Mouse (Mus musculus) CD4-positive, CD25-positive, alpha-beta regulatory T cell, adult 4 months (primary cell): ENCODE results near the gene Dffb. TPM values are rescaled to one million over a fixed set of nuclear protein-coding genes. Genes with fewer than 3 reads are reported as not detected.

Source experiments
- ATAC-seq: one replicate; pipeline ENCODE4 v1.8.0; 2017
- polyA plus RNA-seq, 2 experiments: library from polyadenylated mRNA; unstranded; fragments of 100-300 nt; shearing (Covaris generic); gene quantifications; one replicate each; pipeline ENCODE4 v1.2.1; 2017

Dffb gene
- 10 to 100 TPM; 14.8 to 23.5 TPM for polyA plus RNA-seq

DNA sequence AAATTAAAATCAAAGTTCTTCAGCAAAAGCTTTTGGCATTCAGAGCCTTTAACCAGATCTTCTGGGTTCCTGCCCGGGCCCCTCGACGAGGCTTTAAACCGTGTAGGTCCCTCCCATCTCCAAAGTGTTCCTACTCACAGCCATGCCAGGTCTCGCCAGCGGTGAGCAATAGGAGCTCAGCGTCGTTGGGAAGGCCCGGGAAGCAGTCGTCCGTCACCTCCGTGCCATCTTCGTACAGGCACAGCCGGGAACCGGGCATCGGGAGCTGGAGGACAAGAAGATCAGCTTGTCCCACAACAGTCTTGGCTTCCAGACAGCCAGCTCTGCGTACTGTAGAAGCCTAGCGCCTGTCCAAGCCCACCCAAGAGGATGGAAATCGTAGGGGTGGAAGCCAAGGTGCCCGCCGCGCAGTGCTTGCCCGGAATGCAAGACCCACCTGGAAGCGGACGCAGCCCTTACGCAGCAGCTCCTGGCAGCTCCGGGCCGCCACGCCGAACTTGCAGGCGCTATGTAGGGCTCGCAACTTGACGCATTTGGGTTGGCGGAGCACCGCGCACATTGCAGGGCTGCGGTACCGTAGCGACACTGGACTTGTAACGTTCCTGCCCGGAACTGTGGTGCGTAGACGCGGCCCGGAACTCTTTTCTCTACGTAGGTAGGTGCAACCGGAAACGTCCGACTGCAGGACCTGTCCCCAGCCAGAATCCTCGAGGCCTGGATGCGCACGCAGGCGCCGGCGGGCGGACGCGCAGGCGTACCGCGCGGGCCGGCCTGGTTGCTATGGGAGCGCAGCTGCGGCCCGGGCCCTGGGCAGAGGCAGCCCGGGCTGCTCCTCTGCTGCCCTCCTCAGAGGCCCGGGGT lies at the start of gene Dffb, which contains the start of gene Cep104:
Gene Dffb (minus strand): TSS at position 696 of the 861 bp plus-strand sequence.
Gene Cep104 (plus strand): TSS at position 764 of the 861 bp plus-strand sequence.
- peak; percentile 95 for ATAC-seq

DNA sequence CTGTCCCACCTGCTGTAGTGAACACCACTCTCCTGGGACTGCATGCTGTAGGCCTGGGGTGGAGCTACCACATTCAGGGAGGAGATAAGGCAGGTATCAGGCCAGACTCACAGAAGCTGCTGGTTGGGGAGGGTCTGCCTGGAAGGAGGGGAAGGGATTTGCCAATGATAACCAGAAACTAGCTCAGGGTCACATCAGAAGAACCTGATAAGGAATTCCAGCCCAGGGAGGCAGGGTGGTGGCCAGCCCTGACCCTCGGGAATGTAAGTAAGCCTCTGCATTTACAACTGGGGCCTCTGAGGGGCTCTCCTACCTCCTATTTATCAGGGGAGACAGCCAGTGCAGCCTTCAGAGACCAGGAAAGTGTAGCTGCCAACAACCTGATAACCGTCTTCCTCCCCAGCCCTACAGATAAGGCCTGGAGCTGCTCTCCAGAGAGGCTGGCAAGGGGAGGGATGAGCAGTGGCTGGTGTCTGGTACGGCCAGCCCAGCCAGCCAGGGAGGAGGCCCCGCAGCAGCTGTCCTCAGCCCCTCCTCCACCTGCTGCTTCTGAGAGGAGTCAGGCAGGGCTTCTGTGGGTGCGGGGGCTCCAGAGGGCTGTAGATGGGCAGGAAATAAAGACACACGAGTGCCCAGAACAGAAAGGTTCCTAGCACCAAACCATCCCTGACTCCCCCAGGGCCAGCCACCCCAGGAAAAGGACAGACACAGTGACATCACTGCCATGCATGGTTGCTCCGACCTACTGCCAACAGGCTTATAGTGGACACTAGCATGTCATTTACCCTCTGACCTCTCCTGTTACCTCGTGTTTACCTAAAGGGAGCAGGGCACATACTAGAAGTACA lies 49.1 kb upstream of the Dffb start:
- no peak for ATAC-seq

DNA sequence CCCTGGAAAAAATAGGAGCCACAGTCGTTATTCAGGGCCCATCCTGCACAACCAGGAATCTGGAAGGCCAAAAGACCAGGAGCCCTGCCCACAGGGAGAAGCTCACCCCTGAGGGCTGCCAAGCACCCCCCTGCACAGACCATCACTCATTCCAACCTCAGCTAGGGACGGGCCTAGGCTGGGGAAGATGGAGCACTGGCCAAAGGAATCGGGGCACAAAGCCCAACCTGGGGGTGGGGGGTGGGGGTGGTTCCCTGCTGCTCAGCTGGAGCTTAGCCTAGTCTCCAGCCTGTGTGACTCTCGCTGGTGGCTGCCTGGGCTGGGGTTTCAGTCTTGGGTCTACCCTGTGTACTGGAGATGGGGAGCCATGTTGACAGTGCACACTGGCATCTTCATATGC lies 47.9 kb upstream of the Dffb start:
- no peak for ATAC-seq

DNA sequence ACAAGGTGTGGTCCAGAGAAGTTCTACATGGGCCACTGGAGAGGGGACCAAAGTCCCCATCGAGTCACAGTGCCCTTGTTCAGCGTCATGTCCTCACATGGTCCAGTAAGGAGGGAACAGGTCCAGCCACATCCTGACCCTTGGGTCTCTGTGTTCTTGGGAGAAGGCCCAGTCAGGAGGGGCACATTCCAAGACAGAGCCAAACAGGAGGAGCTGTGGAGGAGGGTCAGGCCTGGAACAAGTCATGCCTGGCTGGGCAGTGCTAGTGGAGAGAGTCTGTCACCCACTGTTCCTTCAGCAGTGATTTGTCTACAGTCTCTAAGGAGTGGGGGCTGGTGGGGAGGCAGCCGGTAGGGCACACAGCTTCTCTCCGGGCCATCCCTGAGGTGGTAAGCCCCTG lies 47.5 kb upstream of the Dffb start:
- ATAC-seq = no peak

DNA sequence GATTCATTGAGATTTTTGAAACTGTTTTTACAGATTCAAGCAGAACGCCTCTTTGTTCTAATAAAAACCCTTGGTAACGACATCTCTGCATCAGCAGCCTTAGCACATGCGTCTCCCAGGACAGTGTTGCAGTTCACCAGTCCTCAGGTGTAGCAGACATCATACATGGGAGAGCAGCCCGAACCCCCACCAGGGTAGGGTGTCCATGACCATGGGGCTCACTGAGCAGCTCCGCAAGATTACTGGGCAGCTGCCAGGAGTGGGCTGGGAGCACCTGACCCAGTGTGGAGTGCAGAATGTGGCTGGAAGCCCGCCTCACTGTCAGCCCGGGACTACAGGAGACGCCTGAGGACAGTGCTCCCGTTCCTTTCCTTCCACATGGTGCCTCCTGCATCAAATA lies 46.5 kb upstream of the Dffb start:
- ATAC-seq = no peak

DNA sequence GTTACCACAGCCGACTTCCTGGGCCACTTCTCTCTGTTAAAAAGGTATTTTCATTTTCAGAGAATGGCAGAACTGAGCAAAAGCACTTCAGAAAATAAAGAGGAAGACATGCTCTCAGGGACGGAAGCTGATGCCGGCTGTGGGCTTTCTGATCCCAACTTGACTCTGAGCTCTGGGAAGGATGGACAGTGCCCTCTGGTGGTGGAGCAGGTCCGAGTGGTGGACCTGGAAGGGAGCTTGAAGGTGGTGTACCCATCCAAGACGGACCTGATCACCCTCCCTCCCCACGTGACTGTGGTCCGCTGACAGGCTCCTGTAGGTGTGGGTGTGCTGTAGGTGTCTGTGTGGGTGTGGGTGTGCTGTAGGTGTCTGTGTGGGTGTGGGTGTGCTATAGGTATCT lies 44.6 kb upstream of the Dffb start:
- no peak for ATAC-seq

DNA sequence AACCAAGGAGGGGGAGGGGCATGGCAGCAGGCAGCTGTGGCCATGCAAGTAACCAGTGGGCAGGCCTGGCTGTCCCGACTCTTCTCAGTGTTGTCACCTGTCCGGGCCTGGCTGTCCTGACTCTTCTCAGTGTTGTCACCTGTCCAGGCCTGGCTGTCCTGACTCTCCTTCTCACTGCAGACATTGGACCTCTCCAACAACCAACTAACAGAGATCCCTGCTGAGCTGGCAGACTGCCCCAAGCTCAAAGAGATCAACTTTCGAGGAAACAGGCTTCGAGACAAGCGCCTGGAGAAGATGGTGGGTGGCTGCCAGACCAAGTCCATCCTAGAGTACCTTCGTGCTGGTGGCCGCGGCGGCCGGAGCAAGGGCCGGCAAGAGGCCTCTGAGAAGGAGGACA lies 40.5 kb upstream of the Dffb start:
- no peak for ATAC-seq

DNA sequence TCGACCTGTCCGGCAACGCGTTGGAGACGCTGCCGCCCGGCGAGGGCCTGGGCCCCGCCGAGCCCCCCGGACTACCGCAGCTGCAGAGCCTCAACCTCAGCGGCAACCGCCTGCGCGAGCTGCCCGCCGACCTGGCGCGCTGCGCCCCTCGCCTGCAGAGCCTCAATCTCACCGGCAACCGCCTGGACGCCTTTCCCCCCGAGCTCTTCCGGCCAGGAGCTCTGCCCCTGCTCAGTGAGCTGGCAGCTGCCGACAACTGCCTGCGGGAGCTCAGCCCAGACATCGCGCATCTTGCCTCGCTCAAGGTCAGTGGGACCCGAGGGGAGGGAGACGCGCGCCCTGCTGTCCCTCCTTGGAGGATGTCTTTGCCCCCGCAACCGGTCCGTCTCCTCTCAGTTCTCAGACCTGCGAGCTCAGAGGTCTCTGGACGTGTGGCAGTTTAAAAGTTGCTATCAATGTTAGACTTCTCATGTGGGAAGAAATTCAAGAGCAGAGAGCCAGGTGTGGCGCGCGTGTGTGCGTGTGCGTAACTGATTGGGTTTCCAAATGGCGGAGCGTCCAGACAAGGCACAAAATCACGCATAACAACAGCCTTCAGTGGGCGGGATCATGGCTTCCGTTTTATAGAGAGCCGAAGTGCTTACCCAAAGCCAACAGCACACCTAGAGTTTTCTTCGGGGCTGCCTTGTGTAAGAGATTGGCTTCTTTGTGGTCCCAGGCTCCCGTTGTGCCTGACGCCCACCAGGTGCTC lies 37.4 kb upstream of the Dffb start:
- ATAC-seq = peak; percentile 40

DNA sequence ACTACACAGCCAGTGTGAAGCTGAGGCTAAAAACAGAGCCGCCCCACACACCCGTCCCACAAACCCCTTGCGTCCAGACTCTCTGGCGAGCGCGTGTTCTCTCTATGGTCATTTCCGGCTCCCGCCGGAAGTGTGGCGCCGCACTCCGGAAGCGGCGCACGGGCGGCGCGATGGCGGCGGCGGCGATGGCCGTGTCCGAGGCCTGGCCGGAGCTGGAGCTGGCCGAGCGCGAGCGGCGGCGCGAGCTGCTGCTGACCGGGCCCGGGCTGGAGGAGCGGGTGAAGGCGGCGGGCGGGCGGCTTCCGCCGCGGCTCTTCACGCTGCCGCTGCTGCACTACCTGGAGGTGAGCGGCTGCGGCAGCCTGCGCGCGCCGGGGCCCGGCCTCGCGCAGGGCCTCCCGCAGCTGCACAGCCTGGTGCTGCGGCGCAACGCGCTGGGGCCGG lies 36.7 kb upstream of the Dffb start, which contains the start of gene Lrrc47:
Gene Lrrc47 (plus strand): TSS at position 86 of the 444 bp plus-strand sequence.
- peak; percentile 91 for ATAC-seq

DNA sequence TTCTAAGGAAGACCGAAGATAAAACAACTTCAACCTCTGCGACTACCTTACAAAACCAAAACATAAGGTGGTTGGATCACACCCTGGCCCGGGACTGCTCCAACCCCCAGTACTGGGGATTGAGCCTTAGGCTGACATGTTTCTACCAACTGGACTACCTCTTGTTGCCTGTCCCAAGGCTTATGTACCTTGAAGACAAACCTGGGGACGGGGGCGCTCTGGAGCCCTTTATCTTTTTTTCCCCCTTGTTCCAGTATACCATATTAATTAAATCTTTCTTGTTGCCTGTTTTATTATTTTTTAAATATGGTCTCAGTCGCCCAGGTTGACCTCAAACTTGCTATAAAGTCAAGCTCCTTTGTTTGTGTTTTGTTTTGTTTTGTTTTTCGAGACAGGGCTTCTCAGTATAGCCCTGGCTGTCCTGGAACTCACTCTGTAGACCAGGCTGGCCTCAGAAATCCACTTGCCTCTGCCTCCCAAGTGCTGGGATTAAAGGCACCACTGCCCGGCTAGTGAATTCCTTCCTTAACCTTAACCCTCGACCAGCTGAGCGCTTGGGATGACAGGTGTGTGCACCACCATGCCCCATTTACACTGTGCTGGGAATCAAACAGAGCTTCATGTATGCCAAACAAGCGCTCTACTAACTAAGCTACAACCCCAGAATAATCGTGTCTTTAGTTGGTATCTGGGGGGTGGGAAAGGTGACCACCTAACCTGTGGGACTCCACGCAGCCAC lies 36.1 kb upstream of the Dffb start:
- peak; percentile 63 for ATAC-seq

DNA sequence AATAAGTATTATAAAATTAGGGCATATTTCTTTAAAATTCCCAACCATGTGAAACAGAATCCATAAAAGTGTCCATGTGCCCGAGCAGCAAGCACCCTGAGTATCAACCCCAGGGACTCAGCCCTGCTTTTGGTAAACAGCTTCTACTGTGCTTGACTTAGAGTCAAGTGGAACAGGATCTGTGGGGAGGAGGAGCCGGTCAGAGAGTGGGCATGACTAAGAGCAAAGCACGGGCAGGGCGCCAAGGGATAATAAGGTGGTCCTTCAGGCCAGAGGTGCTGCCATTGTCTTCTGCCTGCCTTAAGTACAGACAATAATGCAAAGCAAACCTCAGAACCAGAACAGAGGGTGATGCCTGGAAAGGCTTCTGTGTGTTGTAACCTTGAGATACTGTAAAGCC lies 32.8 kb upstream of the Dffb start:
- no peak for ATAC-seq

DNA sequence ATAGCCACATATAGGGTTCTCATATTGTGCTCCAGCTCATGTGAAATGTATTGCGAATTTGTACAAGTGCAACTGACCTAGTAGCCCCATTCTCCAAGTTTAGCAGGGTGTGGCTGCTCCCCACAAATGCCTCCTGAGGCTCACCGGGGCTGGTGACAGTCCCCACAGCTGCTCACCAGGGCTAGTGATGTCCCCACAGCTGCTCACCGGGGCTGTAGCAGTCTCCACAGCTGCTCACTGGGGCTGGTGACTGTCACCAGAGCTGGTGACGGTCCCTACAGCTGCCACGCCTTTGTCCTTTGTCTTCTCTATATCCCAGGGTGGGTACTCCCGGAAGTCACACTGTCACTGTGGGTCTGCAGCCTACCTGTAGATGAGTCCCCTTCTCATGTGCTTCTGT lies 31.3 kb upstream of the Dffb start:
- ATAC-seq = no peak

DNA sequence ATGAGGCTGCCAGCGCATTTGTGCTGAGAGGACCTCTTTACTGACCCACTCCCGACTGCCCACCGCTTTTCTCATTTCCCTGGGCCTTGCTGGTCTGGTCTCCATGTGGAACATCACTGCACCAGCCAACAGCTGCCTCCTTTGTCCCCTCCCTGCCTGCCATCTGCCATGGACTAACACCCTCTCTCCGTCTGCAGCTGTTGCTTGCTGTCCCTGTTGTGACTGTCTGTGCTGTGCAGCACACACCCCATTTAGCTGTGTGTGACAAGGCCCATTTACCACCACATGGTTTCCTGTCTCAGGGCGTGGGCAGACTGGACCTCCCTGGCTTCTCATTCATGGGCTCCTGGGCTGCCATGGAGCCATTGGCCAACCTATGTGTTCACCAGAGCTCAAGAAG lies 30.6 kb upstream of the Dffb start:
- no peak for ATAC-seq

DNA sequence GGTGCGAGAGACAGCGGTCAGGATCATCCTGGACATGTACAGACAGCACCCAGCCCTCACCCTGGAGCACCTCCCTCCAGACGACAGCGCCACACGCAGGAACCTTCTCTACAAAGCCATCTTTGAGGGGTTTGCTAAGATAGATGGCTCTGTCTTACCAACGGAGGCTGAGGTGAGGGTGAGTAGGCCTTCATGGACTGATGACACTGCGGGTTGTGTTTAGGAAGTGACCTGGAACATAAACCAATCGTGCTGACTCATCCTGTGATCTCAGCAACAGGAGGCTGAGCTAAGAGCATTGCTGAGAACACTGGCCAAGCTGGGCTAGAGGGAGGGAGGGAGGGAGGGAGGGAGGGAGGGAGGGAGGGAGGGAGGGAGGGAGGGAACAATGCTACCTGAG lies 18.6 kb upstream of the Dffb start:
- no peak for ATAC-seq

DNA sequence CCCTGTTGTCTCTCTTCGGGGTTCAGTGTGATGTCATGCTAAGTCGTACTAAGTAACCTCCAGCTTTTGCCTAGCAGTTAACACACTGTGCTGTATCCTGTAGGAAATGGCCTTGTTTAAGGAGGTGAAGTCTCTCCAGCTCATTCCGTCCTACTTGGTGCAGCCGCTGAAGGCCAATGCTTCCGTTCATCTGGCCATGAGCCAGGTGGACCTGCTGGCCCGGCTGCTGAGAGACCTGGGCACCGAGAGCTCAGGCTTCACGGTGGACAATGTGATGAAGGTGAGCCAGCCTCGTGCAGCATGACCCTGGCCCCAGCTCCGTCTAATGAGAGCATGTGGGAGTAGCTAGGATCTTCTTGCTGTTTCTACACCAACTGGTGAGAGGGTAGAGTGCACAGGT lies 17.8 kb upstream of the Dffb start:
- no peak for ATAC-seq

DNA sequence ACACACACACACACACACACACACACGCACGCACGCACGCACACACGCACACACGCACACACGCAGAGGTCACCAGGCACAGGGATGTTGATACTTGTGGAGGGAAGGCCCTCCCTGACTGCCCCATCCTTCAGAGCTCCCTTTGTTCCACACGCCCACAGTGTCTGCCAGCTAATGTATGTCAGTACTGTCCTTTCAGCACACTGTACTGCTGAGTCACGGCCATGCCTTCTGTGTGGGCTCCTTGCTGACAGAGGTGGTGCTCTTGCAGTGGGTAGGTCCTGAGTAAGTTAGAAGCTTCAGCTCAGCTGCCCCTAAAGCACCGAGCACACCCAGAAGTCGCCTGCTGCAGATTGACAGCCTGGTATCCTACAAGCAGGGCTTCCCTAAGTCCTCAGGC lies 5.5 kb upstream of the Dffb start:
- ATAC-seq = no peak

DNA sequence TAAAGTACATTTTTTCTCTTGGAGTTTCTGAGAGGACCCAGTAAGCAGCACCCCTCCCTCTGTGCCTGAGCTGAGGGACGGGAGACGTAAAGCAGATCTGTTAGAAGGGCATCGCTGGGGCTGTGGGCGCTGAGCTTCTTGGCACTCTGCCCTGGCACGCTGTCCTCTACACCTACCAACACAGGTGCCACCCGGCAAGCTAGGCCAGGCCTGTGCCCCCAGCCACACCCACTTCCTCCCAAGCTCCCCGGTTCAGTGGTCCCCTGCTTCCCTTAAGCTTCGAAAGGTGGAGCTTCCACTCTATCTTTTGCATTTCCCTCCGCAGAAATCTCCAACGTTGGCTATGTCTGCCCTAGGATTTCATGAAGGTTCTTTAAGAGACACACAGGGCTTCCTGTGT lies 4.3 kb upstream of the Dffb start:
- no peak for ATAC-seq

DNA sequence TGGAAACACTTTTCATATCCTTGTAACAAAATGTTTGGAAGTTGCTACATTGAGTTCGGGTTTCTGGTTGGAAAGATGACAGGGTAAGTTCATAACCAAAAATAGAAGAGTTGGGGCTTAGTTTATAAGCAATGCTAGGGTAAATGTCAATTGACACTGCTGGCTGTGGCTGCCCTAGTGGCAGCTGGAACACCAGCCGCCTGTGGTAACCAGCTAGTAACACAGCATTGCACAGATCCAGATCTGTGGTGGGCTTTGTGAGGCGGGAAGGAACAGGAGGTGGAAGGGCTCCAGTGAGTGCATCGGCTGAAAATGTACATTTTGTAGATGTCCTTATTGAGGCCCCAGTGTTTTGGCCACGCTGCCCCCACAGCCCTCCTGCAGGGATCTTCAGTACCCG lies 842 bp upstream of the Dffb start:
- no peak for ATAC-seq

DNA sequence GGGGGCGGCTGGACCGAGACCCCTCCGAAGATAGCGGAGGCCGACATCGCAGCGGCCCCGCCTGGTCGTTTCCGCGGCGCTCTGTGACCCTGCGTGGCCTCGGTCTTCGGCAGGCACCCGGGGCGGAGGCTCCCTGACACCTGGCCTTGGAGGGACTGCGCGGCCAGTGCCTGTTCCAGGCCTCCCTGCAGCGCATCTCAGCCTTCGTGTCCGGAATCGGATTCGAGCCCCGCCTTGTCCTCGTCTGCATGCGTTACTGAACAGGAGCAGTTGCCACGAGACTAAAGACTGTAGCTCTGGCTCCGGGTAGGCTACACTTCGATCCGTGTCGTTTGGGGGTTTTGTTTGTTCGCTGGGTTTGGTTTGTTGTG lies 351 bp upstream of the Dffb start:
- peak; percentile 22 for ATAC-seq

DNA sequence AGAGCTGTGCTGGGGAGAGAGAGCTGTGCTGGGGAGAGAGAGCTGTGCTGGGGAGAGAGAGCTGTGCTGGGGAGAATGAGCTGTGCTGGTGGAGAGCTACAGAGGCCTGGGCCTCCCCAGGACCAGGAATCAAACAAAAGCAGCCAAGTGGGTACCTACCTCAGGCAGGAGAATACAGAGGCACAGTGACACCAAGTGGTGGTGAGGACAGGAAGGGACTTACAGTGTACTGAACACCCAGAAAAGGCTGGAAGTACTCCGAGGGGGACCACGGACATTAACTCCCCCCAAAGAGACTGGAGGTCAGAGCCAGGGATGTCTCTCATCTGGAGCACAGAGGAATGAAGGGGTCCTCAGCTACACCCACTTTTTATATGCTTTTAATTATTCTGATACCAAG lies 6.9 kb downstream of the Dffb start:
- ATAC-seq = no peak

DNA sequence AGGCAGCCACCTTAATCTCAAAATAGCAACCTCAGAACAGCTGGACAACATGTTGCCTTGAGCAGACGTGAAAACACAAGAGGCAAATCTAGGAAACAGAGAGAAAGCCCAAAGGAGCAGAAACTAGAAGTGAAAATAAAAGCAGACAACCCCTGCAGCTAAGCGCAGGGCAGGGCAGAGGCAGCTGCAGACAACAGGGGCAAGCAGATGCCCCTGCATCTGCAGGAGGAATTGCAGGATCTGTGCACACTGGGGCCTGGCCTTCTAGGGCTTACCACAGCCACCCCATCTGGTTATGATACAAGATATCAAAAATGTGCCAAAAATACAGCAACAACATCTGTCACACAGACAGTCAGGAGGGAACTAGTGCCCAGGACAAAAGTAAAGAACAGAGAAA lies 7.4 kb downstream of the Dffb start:
- ATAC-seq = no peak

DNA sequence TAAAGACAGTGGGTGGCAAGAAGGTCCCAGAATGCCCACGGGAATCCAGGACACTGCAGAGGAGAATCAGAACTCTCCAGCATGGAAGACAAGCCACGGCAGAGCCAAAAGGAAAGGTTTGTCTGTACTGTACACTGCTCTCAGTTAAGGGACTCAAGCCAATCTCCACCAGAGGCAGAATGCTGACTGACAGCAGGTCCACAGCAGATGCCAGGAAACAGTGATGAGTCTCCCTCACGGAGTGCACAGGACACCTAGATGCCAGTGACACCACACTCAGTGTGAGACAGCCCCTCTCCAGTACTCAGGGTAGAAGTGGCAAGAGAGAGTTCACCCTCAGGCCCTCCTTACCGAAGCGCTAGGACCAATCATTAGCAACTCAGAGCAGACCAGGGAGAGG lies 8.3 kb downstream of the Dffb start:
- ATAC-seq = no peak
